Mouse (Mus musculus): Measurements from ENCODE around the gene Abca12. TPM values are rescaled to one million over a fixed set of nuclear protein-coding genes. Genes with fewer than 3 reads are reported as not detected.
A peak's percentile ranks its signal among the peaks of the same experiment; 100 is the strongest.

Abca12 gene
- total RNA-seq, 2 experiments from 2014 or later, result not detected

DNA sequence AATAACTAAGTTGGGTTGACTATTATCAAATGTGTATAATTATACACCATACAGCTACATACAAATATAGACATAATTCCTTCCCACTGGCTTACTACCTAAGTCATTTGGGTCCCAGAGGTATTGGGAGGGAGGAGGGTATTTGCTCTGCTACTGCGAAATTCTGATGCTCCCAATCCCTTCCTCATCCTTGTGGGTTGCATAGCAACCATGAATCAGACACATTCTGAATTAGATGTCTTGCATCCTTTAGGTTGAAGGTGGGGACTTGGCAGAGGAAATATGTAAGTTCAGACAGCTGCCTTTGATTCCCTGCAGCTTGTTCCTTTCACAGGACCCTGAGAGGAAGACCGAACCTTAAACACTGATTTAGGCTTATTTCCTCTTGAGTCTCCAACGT lies 108.5 kb downstream of the Abca12 start:
- TF ChIP-seq CTCF (IDR thresholded peaks at IDR 0.05), result no peak
- Histone ChIP-seq H3K27ac (no peak overlapping the region), H3K4me3 (no peak overlapping the region)
- intact Hi-C loops (cut with DNase I), result no loop called here
- no peak for DNase-seq

- intact Hi-C loops (cut with DNase I), result no loop called here
- TF ChIP-seq CTCF (IDR thresholded peaks at IDR 0.05), result no peak
- no peak overlapping the region for H3K4me3 ChIP-seq
- DNase-seq, result no peak
- H3K27ac ChIP-seq, result no peak overlapping the region
Measured at GRCm38 (mm10) chr1:71304588-71304987, 110.1 kb downstream of the Abca12 start.

DNA sequence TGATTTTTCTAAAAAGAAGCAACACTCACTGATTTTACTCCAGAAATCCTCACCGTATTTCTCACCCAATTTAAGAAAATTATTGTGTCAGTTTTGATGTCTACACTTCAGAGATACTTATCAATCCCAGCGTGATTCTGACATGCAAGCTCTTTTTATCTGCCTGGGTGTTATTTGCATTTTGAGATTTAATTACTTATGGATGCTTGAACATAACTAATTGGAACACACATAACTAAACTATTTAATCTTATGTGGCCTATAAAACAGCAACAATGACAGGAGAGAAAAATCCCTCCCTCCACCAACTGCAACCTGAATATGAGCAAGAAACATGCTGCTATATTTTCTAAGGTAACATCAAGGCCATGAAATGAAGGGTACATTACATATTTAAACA lies 117.7 kb downstream of the Abca12 start:
- H3K27ac ChIP-seq, result no peak overlapping the region
- no peak overlapping the region for H3K4me3 ChIP-seq
- DNase-seq, result no peak
- intact Hi-C loops (cut with DNase I), result no loop called here
- TF ChIP-seq CTCF (IDR thresholded peaks at IDR 0.05), result no peak

DNA sequence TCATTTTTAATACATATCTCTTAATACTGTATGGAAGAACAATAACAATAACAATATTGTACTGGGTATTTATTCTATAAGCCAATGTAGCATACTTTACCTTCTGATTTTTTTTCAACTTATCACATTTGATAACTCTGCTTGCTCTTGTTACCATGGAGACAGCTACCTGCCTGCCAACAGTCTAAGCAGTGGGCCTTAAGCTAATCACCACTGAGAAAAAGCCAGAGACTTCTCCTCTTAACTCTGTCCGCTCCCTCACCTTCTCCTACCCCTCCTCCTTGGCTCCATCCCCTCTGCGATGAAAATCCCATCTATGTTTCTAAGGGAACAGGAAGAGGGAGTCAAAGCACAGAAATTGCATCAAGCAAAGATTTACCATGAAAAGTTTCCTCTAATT lies 118.1 kb downstream of the Abca12 start:
- no peak for DNase-seq
- H3K27ac ChIP-seq, result no peak overlapping the region
- TF ChIP-seq CTCF (IDR thresholded peaks at IDR 0.05), result no peak
- no peak overlapping the region for H3K4me3 ChIP-seq
- intact Hi-C loops (cut with DNase I), result no loop called here

- intact Hi-C loops (cut with DNase I), result no loop called here
- no peak for TF ChIP-seq CTCF (IDR thresholded peaks at IDR 0.05)
- H3K27ac ChIP-seq, result no peak overlapping the region
- no peak for DNase-seq
- H3K4me3 ChIP-seq, result no peak overlapping the region
Measured at GRCm38 (mm10) chr1:71291917-71292316, 122.8 kb downstream of the Abca12 start.

DNA sequence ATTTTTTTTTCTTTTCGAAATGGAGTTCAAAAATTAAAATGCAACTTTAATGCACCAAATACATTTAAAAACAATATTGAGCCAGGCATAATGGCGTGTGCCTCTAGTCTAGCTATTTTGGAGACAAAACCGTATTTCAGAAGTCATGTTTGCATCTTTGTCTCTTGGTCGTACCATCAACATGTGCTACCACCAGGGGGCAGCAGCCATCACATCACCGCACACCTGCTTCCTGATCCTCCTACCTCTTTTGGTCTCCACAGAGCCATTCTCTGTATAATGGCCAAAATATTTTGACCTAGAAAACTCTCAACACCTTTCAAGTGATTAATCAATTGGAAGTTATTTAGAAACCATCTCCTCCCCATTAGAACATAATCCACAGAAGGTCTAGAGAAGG lies 125.2 kb downstream of the Abca12 start:
- intact Hi-C loops (cut with DNase I), result loop anchor here (1.0 kb wide), 1 partner anchor 833 kb away; no protein-coding TSS in a partner anchor
- peak; percentile 64 for DNase-seq
- TF ChIP-seq CTCF (IDR thresholded peaks at IDR 0.05), result peak; percentile 83

GRCm38 (mm10) chr1:71276940-71277339 lies 137.8 kb downstream of the Abca12 start:
- Histone ChIP-seq H3K4me3 (no peak overlapping the region), H3K27ac (no peak overlapping the region)
- intact Hi-C loops (cut with DNase I), result no loop called here
- TF ChIP-seq CTCF (IDR thresholded peaks at IDR 0.05), result no peak
- no peak for DNase-seq

More for the DNA sequence above, 125.2 kb downstream of the Abca12 start:
- Histone ChIP-seq H3K4me3 (no peak overlapping the region), H3K27ac (no peak overlapping the region)

- Histone ChIP-seq H3K4me3 (no peak overlapping the region), H3K27ac (no peak overlapping the region)
- TF ChIP-seq CTCF (IDR thresholded peaks at IDR 0.05), result no peak
- DNase-seq, result no peak
- intact Hi-C loops (cut with DNase I), result no loop called here
Measured at GRCm38 (mm10) chr1:71272550-71272949, 142.2 kb downstream of the Abca12 start.

DNA sequence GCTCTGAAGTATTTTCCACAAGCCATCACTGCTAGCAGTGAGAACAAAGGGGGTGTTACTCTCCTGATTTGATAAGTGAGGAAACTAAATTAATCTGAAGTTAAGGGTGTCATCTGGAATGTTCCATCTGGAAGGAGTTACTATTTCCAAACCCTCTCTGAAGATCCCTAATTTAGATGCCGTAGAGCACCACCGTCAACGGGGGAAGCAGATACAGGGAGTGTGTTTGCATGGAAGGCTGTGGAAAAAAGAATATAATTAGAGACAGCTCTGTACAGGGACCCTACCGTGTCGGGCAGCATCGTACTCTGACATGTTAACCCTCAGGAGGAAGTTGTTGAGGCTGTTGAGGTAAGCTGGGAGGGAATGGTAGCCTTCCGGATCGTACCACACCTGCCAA lies 142.6 kb downstream of the Abca12 start:
- intact Hi-C loops (cut with DNase I), result no loop called here
- H3K4me3 ChIP-seq, result no peak overlapping the region
- H3K27ac ChIP-seq, result no peak overlapping the region
- no peak for DNase-seq
- TF ChIP-seq CTCF (IDR thresholded peaks at IDR 0.05), result no peak

GRCm38 (mm10) chr1:71270083-71270482 lies 144.6 kb downstream of the Abca12 start:
- no peak overlapping the region for H3K27ac ChIP-seq
- no peak overlapping the region for H3K4me3 ChIP-seq
- TF ChIP-seq CTCF (IDR thresholded peaks at IDR 0.05), result no peak
- intact Hi-C loops (cut with DNase I), result no loop called here
- no peak for DNase-seq

- no peak overlapping the region for H3K27ac ChIP-seq
- H3K4me3 ChIP-seq, result no peak overlapping the region
- no peak for TF ChIP-seq CTCF (IDR thresholded peaks at IDR 0.05)
- intact Hi-C loops (cut with DNase I), result no loop called here
- DNase-seq, result no peak
Measured at GRCm38 (mm10) chr1:71266630-71267029, 148.1 kb downstream of the Abca12 start.

- H3K27ac ChIP-seq, result no peak overlapping the region
- no peak overlapping the region for H3K4me3 ChIP-seq
- intact Hi-C loops (cut with DNase I), result no loop called here
- no peak for DNase-seq
- no peak for TF ChIP-seq CTCF (IDR thresholded peaks at IDR 0.05)
Measured at GRCm38 (mm10) chr1:71263532-71263931, 151.2 kb downstream of the Abca12 start.

GRCm38 (mm10) chr1:71244647-71245046 lies 170.1 kb downstream of the Abca12 start:
- Histone ChIP-seq H3K4me3 (no peak overlapping the region), H3K27ac (no peak overlapping the region)
- intact Hi-C loops (cut with DNase I), result no loop called here
- no peak for DNase-seq
- no peak for TF ChIP-seq CTCF (IDR thresholded peaks at IDR 0.05)

GRCm38 (mm10) chr1:71241396-71241795 lies 173.3 kb downstream of the Abca12 start:
- intact Hi-C loops (cut with DNase I), result no loop called here
- no peak for TF ChIP-seq CTCF (IDR thresholded peaks at IDR 0.05)
- H3K4me3 ChIP-seq, result no peak overlapping the region
- no peak for DNase-seq
- H3K27ac ChIP-seq, result no peak overlapping the region

DNA sequence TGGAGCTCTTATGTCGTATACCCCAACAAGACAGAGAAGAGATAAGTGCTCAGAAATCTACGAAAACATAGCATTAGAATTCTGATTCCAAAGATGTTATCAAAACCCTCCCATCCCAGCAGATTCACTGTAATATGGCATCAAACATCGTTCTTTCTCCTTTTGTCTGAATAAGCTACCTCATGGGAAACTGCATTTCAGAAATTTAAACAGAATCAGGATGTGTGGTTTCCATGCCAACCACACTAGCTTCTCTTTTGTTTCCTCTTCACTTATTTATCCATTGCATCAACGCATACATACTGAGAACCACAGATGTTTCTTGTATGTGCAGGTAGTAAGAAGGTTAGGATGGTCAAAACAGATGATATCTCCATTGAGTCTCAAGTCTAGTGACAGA lies 175.1 kb downstream of the Abca12 start:
- no peak for DNase-seq
- H3K27ac ChIP-seq, result no peak overlapping the region
- intact Hi-C loops (cut with DNase I), result no loop called here
- no peak for TF ChIP-seq CTCF (IDR thresholded peaks at IDR 0.05)
- no peak overlapping the region for H3K4me3 ChIP-seq

Data from gastrocnemius, adult 2 months (tissue).